Mouse (Mus musculus) CD4-positive, CD25-positive, alpha-beta regulatory T cell, adult 2 months (primary cell): Measurements from ENCODE around the gene Ddx3y.
A peak's percentile ranks its signal among the peaks of the same experiment; 100 is the strongest.

Experiments
- DNase-seq: peaks from one replicate; pipeline ENCODE4 v3.0.0-alpha.2; 2012; ENCODE audit warnings: low read depth, low spot score

The Ddx3y gene

GRCm38 (mm10) chrY:1286171-1286795, at the start of gene Ddx3y:
Gene Ddx3y, minus strand, starts transcription at chrY:1286629.
- peak; percentile 92 for DNase-seq

DNA sequence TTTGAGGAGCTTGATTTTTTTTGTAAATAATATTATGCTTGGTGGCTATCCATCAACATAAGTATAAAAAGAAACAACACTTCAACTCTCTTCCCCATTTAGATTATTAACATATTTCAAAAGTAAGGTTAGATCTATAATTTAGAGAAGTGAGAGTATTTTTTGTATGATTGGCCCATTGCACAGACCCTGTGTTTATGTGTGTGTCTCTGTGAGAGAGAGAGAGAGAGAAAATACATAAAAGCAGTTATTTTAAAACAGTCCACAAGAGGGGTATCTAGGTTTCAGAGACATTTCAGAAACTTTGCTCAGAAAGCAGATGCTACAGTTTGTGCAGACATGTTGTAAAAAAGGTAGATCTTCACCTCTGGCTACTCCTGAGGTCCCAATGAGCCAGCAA, 7.3 kb upstream of the Ddx3y start:
- DNase-seq, result no peak

- peak; percentile 67 for DNase-seq
These were observed 694 bp downstream of the Ddx3y start for GRCm38 (mm10) chrY:1285735-1286134.

- peak; percentile 38 for DNase-seq
These were observed 40.3 kb downstream of the Ddx3y start for GRCm38 (mm10) chrY:1246117-1246516.

GRCm38 (mm10) chrY:1245426-1245863, 41.0 kb downstream of the Ddx3y start, which contains the start of gene Uty:
Gene Uty, minus strand, starts transcription at chrY:1245759.
- DNase-seq, result peak; percentile 90

DNA sequence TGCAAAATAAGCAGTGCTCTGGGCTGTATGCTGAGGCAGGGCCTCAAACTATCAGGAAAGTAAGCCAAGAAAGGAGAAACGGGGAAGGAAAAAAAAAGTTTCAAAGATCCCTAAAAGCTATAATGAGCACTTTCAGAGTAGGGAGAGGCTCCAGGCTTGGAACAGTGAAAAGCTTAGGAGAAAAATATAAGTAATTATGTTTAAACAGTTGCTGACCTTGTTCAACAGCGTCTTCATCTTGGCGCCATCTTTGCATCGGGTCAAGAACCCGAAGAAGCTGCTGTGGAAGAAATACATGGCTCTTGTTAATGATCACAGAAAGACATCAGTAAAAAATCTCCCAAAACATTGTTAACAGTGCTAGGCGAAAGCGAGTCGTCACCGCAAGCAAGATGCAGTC, 41.5 kb downstream of the Ddx3y start:
- DNase-seq, result peak; percentile 49

DNA sequence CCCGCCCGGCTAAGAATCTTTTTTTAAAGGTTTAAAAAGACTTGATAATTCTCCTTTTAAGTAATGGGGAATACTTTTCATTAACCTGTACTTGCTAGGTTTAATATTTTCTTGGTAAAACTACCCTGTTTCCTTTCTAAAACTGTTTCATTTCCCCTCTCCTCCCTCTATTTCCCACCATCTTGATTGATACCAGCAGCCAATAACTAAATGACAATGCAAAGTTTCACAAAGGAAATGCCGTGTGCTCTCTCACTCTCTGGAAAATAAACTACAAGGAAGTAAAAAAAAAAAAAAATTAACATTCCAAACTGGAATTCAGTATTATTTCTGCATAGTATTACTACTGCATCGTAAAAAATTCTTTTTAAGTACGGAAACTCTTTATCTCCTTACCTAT, 42.0 kb downstream of the Ddx3y start:
- DNase-seq, result peak; percentile 18

DNA sequence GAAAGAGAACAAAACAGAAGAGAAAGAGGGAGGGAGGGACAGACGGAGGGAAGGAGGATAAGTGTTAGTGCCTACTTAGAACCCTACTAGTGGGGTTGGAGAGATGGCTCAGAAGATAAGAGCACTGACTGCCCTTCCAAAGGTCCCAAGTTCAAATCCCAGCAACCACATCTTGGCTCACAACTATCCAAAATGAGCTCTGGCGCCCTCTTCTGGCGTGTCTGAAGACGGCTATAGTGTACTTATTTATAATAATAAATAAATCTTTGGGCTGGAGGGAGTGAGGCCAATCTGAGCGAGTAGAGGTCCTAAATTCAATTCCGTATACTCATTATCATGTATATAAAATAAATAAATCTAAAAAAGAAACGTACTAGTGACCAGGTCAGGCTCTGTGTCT, 66.4 kb downstream of the Ddx3y start:
- peak; percentile 57 for DNase-seq
